Mouse (Mus musculus) ES-Bruce4 (cell line): ENCODE data around the gene Vps53.

Experiments
- CTCF ChIP-seq: IDR thresholded peaks from one replicate; pipeline ENCODE4 v1.8.1; 2011; ENCODE audit warnings: low read depth, low read length
- POLR2A ChIP-seq: IDR thresholded peaks from one replicate; pipeline ENCODE4 v1.8.1; 2011; ENCODE audit warnings: low read length; ENCODE audit not compliant: insufficient read depth

DNA sequence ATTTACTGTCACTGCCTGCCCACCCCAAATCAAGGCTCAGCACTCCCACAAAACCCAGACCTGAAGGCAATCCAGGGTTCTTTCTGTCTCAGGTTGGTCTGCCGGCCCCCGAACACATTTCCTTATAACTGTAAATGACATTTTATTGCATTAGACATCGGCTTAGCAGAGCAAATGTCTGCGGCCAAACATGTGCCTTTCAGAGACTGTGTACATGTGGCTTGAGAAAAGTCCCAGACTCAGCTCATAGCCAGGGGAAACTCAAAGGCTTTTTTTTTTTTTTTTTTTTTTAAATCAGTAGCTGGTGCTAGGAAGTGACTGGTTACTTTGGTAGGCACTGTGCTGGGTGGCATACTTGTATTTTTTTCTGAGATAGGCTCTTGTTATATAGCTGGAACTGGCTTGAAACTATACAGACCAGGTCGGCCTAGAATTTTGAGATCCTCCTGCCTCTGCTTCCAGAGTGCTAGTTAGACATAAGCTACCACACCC, 36.6 kb upstream of the Vps53 start:
- TF ChIP-seq CTCF (no peak), POLR2A (no peak)
